Mouse (Mus musculus) granulocyte monocyte progenitor cell, adult 5-6 weeks (primary cell): ENCODE measurements at regions not wholly inside any gene's neighbourhood (a gene's known extent, or its start where the extent isn't known, plus 50 kb on each side); places are given as distances from the start of the nearest gene placed in this dataset.
A peak's percentile ranks its signal among the peaks of the same experiment; 100 is the strongest.

Source experiments
- ATAC-seq: replicated peaks from 2 replicates; pipeline ENCODE4 v1.8.0; 2016; ENCODE audit warnings: mild to moderate bottlenecking, moderate TSS enrichment, inconsistent platforms; ENCODE audit not compliant: poor library complexity, severe bottlenecking

DNA sequence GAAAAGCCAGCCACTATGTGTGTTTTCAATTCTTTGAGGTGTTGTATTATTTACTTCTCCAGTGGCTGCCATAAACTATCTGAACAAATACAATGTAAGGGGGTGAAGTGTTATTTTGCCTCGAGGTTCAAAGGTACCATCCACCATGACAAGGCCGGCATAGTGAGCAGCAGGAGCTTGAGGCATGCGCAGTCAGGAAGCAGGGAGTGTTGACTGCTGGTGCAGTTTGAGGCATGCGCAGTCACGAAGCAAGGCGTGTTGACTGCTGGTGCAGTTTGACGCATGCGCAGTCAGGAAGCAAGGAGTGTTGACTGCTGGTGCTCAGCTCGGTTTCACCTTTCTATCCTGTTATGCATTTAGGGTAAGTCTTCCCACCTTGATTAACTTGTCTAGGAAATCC lies 184.9 kb upstream of the Eci2 start:
- ATAC-seq: no peak

DNA sequence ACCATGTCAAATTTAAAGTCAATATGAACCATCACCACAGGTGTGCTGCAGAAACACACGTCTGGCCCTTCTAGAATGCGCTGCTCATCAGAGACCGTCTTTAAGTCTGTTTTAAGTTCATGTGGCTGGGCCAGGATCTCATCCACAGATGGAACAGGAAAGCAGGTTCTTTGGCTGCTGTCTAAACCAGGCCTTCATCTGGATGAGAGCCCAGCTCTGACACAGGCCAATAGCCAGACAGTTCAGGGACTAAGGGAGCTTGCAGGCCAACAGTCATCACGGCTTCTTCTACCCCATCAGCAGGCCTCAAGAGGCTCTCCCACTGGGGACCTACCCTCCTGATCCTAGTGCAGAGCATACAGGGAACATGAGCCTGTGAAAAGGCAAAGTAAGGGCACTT lies 185.4 kb upstream of the Eci2 start:
- no peak for ATAC-seq

DNA sequence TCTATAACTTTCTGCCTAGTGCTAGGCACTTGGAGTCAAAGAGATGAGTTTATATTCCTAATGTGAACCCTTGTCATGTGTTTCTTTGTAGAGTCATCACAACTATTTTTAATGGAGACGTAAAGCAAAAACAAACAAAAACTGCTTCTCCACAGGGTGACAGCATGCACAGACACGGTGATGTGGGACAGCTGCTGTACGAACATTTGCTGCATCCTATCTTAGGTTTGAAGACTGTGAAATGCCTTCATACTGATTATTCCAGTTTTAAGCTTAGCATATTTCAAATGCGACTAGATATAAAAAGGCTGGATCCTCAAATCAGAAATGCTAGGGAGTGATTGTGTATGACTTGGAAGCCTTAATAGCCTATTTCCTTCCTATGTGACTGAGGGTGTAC lies 187.3 kb upstream of the Eci2 start:
- ATAC-seq: no peak

DNA sequence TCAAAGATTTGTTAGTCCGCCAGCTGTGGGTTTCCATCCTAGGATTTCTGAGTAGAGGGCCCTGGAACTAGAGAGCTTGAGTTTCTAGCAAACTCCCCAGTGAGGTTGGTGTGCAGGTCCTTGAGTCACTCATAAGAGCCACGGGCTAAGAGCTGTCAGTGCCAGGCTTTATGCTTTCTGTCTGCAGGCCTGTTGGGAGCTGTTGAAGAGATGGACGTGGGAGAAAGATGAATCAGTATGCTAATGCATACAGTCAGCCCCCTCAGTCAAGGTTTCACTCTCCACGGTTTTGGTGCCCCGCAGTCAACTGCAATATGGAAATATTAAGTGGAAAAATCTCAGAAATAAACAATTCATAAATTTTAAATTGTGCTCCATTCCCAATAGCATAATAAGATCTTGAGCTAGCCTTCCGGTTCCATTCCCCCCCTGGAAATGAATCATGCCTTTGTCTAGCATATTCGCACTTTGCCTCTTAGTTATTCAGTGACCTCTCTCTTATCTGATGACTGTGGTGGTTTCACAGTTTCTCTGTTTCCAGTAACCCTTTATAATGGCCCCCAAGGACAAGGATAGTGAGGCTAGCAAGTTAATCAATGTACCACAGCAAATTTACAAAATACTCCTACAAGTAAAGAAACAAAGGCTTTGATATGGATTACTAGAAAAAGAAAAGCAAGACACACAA lies 199.4 kb upstream of the Eci2 start:
- no peak for ATAC-seq

DNA sequence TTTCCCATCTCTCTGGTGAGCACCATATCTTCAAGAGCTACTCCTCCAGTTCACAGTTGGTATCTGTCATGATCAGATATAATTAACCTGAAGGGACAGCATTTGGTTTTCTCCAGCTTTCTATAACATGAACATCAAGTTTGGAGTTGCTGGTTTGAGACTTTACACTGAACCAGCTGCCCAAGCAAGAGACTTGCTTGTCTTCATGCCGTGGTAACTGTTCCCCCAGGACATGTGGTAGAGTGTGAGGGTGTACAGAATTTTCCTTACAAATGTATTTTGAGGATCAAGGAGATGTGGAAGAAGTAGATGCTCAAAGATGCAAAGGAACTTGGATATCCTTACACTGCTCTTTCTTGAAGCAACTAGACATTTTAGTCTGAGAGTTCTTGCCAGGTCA lies 200.0 kb upstream of the Eci2 start:
- ATAC-seq: no peak

DNA sequence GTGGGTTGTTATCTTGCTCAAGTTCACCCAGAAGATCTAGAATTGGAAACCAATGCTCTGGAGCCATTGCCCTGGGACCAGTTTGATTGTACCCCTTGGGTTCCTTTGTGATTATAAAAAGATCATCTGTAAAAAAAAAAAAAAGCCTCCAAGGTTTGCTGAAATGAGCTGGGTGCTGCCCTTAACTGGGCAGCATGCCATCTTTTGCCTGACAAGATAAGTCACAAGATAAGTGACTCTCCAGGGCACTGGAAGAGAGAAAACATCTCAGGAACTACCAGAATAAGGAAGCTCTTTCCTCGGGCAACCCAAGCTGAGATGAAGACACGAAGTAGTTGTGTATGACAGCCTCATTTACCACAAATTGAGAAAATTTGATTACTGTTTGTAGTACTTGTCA lies 202.7 kb upstream of the Eci2 start:
- ATAC-seq: no peak

DNA sequence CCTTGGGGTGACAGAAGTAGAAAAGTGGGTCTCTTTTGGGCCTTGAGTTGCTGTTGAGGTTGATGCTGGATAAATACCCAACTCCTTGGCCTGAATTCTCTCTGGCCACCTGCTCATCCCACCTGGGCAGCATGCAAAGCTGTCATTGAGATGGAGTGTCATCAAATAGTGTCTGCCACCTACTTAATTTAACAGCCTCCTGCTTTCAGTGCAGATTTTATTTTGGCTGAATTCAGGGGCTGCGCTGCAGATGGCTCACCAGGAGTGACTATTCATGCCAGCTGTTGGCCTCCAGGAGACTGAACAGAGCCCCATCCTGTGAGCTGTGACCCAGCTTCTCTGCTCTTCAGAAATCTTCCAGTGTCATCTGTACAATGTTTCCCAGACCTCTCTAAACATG lies 206.7 kb upstream of the Eci2 start:
- ATAC-seq: no peak

DNA sequence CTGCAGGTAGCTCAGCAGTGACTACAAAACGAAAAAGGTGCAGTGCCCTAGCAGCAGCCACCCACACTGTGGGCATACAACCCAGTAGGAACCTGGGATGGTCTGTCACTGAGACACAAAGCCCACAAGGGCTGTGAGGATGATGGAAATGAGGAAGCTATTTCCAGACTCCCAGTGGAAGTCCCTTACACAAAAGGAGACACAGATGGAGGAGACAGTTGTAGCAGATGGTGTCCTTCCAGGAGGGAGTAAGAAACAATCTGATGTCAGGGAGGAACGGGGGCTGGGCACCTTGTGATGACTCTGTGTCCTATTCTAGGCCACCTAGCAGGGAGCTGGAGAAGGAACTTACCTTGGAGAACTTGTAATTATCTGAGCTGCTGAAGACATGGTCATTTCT lies 214.5 kb upstream of the Eci2 start:
- ATAC-seq: no peak

DNA sequence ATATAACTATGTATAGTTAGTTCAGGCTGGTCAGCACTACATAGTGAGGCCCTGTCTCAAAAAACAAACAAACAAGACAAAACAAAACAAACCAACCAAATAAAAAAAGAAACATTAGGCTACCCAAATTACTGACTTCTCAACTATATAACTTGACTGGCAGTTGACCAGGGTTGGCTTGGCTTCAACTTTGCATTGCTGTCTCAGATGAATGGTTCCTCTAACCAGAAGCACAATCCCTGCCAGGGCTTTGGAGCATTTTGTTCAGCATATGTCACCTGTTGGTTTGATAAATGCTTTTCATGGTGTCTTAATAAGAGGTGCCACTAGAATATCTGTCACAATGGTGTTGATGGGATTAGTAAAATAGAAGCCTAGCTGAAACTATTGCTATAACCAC lies 217.1 kb upstream of the Eci2 start:
- ATAC-seq: no peak

DNA sequence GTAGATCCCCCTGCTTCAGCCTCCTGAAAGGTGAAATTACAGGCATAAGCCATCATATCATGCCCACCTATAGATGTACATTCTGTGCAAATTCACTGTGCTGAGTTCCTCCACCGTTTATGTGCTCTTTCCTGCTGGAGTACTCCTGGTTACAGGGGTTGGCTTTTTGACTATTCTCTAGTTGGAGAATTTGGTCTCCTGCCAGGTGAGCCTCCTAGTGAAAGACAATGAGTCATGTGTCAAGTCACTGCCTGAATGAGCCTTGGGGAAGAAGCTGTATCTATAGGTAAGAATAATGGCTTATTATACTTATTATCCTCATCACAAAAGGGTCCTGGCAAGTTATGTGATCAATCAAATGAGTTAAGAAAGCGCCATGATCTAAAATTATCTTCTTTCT lies 230.5 kb upstream of the Eci2 start:
- ATAC-seq: no peak

DNA sequence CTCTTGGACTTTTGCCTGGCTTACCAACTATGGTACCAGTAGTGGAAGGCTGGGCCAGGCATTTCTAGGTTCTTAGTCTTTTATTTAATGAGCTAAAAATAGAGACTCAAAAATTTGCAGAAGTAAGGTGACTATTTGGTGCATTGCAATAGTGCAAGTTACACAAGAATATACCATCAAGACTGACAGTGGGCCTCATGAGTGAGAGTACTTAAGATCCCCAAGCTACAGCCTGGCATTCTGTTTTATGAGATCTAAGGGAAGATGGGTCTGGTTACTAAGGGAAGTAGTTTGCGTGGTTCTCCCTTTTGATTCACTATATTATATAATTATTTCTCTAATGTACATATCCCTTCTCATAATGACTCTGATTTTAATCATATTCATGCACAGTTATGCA lies 231.8 kb upstream of the Eci2 start:
- peak; percentile 71 for ATAC-seq

DNA sequence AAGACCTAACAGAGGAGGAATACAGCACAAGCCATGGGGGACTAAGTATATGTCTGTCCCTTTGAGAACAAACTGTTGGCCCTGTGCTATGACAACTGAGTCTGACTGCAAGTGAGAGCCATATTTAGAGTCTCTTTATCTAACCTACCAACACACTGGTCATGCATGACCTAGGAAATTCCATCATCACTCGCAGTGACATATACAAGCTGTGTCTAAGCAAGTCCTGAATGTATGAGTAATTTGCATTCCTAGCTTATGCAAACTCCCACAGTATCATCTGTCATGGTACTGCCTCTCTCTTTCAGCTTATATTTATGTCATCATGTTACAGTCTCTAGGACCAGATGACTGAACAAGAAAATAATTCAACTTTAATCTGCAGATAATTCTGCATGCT lies 257.1 kb upstream of the Eci2 start:
- no peak for ATAC-seq

DNA sequence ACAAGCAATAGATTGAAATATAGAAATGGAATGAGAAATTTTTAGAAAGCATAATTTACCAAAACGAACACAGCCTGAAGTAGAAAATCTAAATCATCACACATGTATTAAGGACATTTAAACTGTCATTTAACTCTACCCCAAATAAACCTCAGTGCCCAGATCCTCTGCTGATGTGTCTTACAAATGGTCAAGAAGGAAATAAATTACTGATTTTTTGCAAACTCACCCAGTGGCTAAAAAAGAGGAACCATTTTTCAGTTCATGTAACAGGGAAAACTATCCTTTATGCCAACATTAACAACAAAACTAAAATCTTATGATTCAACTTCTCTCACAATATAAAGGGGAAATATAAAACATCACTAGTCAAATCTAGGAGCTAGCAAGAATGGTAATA lies 275.2 kb upstream of the Eci2 start:
- no peak; the same call in 1 of the 2 replicates for ATAC-seq

DNA sequence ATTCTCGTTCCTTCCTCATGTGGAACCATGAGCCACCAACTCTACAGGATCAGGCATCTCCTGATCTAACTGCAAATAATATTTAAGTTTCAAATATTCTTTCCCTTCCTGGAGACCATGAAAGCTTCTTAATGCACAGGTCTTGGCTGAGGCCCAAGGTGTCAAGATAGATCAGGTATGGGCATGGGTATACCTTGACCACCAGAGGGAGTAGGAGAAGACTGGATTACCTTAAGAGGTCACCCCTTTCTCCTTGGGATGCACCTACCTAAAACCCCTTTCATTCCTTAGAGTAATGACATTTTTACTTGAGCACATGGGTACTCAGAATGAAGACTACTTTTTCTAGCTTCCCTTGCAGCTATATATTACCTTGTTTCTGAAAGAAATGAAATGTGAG lies 289.9 kb upstream of the Eci2 start:
- ATAC-seq: no peak

DNA sequence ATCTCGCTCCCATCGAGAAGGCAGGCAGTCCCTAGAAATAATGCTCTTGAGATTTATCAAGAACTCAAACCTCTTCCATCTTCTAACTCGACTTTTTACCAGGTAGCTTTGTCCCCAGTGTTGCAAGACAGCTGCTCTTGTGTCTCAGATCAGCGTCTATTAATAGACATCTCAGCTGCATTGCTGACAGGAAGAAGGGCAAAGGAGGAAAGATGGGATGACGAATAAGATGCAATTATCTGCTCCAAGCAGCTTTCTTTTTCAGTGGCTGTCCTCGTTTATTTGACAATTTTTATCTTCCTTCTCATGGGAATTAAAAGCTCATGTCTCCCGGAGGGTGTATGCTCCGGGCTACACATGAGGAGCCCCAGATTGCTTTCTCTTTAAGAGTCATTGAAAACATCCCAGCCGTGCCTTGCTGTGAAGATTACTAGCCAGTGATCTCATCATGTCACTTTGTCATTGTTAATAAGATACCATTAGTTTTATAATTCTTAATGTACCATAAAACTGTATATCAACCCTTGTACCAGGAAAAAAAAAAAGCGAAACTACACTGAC lies 299.9 kb upstream of the Eci2 start:
- ATAC-seq: no peak

DNA sequence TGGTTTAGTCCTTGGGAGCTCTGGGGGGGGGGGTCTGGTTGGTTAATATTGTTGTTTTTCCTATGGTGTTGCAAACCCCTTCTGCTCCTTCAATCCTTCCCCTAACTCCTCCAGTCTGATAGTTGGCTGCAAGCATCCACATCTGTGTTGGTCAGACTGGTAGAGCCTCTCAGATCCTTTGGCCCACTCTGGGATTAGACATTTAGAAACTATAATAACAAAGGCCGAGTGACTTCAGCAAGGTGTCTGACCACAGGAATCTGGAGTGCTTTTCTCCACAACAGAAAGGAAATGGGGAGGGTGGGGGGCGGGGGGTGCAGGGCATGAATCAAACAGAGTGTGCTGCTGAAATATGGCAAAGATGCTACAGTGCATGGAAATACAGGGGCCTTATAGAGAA lies 301.4 kb upstream of the Eci2 start:
- no peak for ATAC-seq

DNA sequence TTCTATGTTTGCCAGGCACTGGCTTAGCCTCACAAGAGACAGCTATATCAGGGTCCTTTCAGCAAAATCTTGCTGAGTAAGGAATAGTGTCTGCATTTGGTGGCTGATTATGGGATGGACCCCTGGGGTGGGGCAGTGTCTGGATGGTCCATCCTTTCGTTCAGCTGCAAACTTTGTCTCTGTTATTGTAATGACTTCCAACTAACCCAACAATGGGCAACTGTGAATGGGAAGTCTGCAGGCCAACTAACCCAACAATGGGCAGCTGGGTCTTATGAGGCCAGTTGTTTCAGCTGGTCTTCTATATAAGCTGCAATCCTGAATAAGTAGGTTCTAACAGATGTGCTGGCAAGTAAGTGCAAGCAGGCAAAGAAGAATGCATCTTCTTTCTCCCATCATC lies 304.0 kb upstream of the Eci2 start:
- ATAC-seq: no peak

DNA sequence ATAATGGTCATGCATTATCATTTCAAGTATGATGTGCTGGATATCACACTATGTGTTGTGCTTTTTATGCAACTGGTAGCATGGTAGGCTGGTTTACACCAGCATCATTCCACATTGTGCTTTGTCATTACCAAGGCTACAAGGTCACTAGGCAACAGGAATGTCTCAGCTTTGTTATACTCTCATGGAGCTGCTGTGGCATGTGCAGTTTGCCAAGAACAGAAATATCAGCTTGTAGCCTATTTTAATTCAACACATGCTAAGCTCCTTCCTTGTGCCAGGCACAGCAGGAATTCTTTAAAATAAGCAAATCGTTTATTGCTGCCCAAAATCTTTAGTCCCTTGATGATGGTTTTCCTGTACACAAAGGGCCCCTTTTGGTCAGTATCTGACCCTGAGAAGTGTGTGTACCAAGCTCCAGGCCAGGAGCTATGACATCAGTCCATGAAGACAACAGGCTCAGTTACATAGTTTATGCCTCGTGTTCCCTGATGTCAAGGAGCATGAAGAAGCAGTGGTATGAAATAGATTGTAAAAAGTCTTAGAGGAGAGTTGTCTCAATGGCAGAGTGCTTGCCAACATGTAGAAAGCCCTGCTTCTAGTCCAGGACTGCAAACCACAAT lies 314.0 kb upstream of the Cdyl start:
- no peak for ATAC-seq

DNA sequence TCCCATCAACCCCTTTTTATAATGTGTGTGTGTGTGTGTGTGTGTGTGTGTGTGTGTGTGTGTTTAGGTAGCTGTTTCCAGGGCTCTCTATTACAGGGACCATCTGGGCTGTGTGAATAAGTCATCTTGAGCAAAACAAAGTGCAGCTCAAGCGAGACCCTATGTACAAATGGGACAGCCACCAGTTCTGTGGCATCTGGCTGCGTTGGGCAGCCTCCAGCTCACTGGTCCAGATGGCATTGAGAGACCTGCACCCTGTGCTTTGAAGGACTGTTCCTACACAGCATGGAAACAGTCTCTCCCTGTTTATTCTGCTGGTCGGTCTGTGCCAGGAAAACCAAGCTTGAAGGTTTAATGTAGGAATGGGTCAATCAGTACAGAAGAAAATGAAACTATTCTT lies 311.4 kb upstream of the Cdyl start:
- no peak for ATAC-seq

DNA sequence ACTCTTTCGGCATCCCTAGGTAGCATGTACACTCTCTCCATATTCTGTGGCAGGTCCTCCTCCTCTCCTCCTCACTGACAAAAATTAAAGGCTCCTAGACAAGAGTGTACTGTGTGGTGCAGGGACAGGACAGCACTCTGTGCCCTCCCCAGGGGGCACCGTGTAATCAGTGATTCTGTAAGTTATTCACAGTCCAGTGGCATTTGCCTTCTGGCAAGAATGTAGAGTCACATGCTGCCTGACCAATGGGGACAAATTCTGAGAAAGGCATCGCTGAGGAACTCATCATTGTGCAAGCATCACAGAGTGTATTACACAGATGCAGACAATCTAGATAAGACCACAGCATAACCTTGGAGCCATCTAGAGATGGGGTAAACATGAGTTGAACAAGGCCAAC lies 300.3 kb upstream of the Cdyl start:
- ATAC-seq: peak; percentile 22; the same call in 1 of the 2 replicates

DNA sequence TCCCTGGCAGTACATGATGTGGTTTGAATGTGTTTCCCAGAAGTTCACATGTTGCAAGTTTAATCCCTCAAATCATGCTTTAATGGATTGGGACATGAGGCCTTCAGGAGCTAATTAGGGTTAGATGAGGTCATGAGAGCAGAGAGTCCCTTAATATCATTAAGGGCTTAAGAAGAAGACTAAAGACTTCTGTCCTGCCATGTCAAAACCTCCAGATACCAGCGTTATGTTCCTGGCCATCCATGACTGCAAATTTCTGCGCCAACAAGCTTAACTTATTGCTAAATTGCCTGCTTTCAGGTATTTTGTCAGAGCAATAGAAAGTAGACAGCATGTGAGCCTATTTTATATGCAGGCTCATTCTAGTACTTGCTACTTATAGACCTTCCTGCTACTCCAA lies 282.1 kb upstream of the Cdyl start:
- ATAC-seq: no peak

DNA sequence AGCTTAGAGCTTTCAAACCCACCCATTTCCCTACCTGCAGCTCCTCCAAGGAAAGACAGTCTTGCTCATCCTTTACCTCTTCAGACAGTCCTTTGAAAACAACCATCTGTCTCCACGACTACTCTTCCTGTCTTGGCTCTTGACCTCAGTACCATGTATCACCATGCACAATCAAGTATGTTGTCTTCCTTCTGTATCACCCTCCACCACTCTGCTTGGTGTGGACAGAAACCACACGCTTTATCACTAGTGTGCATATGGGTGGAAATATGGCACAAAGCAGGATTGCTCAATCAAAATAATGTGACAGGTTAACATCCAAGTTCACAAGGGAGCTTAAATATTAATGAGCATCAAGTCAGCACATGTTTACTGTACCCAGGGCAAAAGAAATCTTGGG lies 280.1 kb upstream of the Cdyl start:
- peak; percentile 40; the same call in 1 of the 2 replicates for ATAC-seq
